Mouse (Mus musculus): ENCODE measurements at regions not wholly inside any gene's neighbourhood (a gene's known extent, or its start where the extent isn't known, plus 50 kb on each side); places are given as distances from the start of the nearest gene placed in this dataset.

DNA sequence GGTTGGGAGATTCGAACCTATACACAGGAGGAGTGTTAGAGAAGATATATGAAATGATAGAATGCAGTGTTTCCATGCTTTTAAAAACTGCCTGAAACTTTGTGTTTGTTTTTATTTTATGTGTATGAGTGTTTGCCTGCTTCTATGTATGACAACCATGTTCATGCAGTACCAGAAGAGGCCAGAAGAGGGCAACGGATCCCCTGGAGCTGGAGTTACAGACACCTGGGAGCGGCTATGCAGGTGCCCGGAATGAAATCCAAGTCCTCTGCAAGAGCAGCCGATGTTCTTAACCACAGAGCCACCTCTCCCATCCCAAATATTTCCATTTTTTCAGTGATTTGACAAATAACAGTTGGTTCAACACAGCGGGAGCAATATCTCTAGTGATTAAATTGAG lies 247.5 kb upstream of the Dio3 start:
- DNase-seq = no peak

DNA sequence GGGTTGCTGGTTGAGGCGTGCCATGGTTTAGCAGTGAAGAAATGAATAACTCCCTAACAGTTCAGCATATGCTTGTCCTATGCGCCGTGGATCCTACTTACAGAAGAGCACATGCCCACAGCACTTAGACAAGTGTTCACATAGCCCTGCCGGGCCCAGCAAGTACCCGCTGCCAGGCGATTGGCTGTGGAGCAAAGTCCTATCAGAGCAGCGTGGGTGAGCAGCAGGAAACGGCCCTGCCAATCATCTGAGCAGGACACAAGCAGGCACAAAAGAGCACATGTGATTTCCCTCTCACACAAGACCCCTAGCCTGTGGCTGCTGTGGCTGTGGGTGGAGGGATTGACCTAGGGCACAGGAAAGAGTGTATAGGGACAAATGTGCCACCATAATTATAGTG lies 243.7 kb upstream of the Dio3 start:
- DNase-seq = no peak

DNA sequence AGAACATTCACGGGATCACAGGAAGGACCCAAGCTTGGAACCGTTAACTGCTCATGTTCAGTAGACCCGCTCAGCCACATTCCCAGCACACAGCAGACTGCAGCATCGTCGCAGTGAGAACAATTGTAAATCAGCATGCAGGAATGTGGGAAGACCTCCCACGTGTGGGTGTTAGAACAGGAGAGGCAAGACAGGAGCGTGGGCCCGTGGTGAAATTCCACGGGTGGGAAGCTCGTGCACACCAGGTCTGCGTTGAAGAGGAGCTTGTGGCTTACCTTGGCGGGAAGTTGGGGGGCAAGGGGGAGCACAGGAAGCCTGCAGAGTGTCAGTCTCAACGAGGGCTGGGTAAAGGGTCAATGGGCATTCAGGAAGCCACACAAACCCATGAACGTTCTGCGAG lies 238.2 kb upstream of the Dio3 start:
- no peak for DNase-seq

DNA sequence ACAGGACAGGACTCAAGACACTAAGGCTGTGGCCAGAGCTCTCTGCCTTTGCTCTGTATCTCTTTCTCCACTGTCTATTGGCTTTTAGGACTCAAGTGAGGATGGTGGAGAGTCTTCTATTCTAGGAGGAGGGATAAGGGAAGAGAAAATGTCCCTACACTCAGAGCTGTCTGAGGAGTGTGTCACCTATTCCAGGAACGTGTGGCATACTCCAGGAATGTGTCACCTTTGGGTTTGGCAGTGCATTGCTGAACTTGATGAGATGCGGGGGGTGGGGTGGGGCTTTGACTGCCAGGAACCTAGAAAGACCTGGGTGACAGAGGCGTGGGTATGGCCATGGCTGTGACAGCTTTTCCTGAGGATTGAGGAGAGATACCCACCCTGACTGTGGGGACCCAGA lies 237.1 kb upstream of the Dio3 start:
- DNase-seq = no peak

DNA sequence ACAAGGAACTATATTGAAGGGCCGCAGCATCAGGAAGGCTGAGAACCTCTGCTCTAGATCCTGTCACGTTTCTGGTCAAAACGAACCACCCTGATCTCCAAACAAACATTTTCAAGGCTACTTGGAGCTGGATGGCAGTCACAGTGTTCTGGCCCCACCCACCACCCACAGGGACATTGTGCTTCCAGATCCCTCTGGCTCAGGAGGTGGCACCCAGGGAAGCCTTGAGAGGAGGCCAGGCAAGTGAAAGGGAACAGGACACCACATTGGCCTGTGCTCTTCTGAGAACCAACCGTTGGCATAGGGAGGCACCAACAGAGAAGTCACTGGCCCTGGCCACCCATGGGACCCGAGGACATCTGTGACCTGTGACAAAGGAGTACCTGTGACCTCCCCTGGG lies 234.6 kb upstream of the Dio3 start:
- DNase-seq = no peak

DNA sequence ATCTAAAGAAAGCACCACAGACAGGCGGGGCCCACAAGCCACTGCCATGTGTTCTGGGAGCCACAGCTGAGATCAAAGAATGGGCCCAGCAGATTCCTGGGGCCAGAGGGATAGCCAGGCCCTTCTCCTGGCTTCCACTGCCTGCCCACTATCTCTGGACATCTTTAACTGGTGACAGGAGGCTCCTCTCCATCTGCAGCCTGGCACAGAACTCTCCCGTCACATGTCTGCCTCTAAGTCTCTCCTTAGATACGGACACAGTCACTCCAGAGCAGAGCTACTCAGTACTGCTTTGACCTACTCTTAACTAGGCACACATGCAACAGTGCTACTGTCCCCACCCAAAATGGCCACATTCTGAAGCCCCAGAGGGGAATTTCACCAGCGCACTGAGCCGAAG lies 234.1 kb upstream of the Dio3 start:
- DNase-seq = no peak

DNA sequence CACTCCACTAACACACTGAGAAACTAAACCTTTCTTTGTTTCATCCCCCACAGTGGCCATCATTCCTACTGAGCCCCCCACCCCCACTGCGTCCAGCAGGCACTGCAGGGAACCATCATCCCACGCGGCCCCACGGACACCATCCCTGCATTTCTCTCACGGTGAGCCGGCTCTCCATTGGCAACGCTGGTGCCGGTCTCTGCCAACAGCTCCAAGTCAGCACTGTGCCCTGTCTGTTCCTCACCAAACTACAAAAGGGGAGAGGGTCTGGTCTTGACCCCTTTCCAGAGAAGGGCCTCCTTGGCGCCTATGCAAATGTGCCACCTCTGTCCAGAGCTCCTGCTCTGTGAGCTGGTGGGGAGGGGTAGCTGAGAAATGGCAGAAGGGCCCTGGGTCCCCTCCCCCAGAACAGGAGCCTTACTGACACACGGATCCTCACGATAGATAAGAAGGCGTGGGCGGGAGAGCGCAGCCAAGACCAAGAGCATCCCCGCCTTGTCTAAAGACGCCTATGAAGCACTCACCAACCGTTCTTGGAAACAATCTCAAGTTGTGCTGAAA lies 233.0 kb upstream of the Dio3 start:
- no peak for DNase-seq

DNA sequence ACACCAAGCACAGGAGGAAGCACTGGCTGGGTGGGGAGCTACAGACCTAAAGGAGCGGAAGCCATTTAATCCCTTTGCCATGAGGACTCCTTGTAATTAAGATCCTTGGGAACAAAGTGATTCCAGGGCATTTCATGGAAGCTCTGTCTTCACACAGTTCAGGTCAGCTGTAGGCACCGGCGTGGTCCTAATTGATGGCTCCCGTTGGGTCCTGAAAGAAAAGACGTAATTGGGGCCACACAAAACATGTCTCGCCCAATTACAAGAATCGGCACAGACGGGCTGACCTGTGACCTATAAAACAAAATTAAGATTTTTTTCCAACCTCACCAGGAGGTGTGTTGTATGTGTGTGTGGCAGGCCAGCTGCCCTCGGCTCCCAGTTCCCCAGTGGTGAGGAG lies 232.3 kb upstream of the Dio3 start:
- DNase-seq = no peak

DNA sequence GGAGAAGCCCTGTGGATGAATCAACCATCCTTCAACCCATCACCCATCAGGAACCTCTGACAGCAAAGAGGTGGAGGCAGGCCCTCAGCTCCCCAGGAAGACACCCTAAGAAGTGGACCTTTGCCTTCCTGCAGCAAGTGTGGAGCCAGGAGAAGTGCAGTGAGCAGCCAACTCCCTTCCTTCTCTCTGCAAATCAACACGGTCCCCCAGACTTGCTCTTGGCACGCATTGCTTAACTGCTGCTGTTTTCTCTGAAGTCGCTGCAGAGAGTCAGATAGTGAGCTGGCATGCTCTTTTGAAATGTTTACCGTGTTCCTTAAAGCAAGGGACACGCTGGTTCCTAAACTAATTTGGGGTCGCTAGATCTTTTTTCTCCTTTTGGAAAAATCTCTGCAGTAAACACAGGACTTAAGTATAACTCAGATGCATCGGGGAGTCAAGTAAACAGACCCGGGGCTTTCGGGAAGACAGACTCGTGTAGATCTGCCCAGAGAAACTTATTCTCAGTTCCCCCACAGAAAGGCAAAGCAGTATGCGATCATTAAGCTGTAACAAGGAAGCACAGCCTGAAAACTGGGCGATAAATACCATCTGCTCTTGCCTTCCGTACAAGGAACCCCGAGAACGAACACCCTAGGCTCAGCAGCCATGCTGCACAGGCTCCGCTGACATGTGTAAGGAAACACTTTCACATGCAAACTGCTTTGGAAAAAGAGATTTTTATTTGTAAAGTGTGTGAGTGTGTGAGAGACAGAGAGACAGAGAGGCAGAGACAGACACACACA lies 231.2 kb upstream of the Dio3 start:
- no peak for DNase-seq

DNA sequence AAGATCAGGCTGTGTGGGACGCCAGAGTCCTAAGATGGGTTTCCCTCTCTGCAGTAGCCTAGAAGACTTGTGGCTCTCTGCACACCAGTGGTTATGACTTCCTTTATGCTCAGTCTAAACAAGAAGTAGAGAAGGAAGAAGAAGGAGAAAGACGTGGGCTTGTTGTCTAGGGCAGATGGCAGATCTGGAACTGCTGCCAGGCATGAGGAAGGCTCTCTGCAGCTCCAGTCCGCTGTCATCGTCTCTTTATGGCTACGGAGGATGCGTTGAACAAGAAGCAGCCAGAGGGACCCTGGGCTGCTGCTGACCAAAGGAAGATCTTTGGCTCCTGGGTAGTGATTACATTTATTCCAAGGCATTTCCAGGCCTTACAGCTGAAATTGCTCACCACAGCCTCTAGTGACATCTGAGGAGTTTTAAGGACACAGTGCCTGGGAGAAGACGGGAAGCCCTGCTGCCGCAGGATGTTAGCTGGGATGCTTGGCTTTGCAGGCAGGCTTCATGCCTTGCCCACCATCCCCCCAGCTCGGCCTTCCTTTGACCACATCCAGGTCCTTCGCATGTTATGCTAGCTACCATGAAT lies 229.6 kb upstream of the Dio3 start:
- DNase-seq = no peak

DNA sequence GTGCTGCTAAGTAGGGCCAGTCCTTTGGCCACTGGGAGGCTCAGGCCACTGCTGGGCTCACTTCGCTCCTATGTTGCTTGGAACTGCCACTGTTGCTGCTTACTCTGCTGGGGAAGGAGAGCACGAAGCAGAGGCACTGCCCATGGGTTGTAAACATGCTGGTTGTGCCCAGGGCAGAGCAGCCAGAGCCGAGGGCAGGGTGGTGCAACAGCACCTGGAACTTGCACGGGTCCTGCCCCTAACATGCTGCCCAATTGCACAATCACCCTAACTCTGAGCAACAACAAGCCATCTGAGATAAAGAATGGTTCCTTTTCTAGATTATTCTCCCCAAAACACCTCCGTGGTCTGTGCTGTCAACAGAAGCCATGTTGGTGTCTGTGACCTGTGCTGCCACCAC lies 219.5 kb upstream of the Dio3 start:
- no peak for DNase-seq

DNA sequence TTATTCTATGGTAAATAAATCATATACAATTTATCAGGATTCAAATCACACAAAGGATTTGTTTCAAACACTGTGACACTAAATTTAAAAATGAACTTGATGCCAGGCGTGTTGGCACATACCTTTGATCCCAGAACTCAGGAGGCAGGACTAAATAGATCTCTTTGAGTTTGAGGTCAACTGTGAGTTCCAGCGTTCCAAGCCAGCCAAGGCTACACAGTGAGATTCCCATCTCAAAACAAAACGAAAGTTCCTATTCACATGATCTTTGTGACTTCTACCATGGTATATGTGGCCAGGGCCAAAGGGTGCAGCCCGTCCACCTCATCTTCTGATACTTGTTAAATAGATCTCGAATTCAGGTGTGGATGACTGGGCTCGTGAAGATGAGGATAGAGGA lies 216.9 kb upstream of the Dio3 start:
- no peak for DNase-seq

DNA sequence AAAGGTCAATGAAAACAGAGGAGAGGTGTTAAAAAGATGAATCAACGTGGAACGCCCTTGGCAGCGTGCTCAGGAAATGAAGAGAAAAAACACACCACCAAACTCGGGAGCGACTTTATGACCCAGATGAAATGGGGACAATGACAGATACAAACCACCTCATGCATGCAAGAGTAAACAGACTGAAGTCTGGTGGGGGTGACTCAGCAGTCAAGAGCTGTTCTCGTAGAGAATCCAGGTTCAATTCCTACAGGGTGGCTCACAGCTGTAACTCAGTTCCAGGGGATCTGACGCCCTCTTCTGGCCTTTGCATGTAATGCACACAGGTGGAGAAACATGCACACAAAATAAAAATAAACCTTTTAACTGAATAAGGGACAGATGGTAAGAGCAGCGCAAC lies 215.9 kb upstream of the Dio3 start:
- DNase-seq = no peak

DNA sequence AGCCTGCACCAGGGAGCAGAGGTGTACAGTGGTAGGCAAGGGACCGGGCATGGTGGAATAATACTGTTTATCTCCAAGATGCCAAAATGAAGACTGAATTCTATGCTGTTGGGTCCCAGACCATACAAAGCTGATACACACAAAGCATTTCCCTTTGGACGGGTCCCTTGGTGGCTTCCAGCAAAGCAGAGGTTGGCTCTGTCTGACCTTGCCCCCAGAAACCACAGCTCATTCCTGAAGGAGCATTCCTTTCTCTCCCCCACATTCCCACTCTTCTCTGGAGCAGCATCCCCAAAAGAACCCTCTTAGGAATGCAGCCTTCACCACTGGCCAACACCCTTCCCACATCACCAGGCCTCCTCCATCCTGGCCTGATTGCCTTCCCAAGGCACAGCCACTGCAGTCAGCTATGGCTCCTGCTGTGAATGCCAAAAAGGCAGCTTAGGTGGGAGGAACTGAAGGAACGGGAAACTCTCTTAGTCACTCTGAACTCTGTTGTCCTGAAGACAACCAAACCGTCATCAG lies 212.4 kb upstream of the Dio3 start:
- no peak for DNase-seq

DNA sequence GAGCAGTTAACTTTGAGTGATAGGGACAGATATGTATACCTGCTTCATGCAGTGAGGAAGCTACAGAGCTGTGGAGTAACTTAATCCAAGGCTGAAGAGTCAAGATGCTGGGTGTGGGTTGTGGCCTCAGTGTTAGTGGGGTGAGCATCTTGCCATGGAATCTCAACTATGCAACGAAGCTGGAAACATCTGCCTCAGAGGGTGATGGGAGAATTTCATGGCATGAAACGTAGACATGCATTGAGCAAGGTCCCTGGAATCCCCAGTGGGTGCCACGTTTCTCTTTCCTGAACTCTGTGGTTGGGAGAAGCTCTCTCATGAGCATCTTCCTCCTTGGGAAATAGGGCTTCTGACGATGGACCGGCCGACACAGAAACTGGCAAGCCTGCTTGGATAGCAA lies 208.4 kb upstream of the Dio3 start:
- DNase-seq = no peak

DNA sequence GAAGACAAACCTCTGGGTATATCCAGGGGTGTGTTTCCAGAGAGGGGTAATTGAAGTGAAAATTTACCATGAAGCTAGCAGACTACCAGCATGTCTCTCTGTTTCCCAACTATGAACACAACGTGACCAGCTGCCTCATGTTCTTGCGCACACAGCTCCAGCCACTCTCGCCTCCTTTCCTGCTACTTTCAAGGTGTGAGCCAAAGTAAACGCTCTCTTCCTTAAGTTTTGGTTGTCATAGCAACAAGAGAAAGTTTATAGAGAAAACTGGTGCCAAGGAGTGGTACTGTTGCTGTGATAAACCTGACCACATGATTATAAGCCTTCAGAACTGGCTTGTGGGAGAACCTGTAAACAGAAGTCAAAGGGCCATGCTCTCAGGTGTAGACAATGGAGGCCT lies 207.0 kb upstream of the Dio3 start:
- peak in 1 of 2 experiments; percentile 47 for DNase-seq

DNA sequence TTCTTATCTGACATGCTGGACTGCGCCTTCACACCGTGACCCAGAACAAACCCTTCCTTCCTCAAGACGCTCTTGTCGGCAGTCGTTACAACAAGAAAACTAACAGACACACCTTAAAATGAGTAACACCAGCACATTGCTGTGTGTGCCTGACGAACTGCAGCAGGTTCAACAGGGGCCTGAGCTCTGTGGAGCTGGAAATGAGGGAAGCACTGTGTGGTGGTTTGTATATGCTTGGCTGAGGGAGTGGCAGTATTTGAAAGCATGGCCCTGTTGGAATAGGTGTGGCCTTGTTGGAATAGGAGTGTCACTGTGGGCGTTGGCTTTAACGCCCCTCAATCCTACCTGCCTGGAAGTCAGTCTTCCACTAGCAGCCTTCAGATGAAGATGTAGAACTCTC lies 203.9 kb upstream of the Dio3 start:
- DNase-seq = no peak

DNA sequence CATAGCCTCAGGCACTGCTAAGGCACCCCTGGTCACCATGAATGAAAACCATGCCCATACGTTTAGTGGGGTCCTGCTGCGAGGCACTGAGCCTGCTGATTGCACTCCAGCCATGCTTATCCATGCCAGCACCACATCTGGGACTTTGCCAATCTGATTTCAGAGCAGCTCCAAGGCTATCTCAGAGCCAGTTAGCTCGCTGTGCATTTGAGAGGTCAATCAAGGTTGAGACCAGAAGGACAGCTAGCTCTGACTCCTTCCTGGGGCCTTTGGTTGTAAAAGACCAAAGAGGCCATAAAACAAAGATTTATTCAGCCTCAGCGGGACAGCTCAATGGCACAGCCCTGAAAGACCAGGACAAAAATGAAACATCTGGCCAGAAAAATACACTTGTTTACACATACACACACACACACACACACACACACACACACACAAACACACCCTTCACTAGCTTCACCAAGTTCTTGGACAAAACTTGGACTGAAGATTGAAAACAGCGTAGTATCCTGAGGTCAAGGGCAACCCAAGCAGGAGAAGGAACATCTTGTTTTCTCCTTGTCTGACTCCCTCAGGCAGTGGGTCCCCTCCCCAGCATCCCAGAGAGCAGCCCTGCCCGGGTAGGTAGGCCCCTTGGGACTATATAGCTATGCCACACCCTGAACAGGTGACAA lies 201.5 kb upstream of the Dio3 start:
- DNase-seq = no peak

DNA sequence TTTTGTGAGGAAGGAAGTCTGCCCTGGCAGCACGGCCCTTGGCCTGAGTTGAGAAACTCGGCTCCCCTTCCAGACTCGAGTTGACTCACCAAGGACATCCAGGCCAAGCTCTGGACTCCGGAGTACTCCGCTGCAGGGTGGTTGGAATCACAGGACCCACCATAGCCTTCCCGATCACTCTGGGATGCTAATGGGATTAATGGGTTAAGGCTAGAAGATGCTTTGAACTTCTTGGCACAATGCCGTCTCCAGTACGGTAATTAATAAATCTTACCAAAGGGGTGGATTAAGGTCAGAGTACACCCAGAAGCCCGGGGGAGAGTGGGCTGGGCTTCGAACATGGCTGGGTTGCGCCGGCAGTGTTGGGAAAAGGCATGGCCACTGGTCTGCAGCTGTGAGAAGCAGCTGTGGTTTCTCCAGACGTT lies 200.8 kb upstream of the Dio3 start:
- DNase-seq = peak in 1 of 2 experiments; percentile 46

DNA sequence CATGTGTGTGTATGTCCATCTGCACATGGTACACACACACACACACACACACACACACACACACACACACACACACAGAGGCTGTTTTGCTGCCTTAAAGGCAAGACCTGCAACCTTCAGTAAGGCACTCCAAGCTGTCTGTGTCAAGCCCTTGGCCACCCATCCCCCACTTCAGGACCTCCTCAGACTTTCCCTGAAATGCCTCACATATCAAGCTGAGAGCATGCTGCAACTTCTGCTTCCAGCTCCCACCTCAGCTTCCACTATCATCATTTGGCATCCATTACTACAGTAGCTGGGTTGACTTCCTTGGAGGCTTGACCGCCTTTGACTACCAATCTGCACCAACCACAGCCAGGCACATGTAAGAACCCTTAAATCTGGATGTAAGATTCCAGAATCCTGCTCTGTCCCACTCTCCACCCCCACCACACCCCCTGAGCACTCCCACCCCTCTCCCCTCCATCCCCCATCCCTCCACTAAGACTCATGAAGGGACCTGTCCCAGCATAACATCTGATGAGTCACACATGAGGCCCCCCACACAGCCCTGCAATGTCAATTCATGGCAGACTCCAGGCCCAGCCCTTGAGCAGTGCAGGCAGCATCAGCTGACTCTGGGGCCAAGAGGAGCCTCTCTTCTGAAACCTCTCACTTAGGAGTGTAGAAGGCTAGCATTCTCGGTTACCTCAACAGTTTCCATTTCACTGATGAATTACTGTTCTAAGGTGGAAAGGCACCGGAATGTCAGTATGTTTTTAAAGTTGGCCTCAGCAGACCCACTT lies 196.8 kb upstream of the Dio3 start:
- DNase-seq = no peak

DNA sequence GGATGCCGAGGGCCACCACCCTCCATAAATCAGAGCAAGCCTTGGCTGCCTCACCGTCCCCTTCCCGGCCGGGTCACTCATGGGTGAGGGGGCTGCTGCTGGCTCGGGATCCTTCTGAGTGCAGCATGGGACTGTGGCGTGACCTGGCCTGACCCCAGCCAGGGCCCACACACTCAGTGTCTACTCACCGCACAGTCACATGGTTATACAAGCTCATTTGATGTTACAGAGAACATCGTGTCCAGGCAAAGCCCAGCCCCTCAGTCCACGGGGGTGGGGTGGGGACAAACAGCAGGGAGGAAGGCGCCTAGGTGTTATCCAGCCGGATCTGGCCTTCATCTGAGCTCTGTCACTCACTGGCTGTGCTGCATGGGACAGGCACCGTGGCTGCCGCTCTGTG lies 195.9 kb upstream of the Dio3 start:
- DNase-seq = no peak

DNA sequence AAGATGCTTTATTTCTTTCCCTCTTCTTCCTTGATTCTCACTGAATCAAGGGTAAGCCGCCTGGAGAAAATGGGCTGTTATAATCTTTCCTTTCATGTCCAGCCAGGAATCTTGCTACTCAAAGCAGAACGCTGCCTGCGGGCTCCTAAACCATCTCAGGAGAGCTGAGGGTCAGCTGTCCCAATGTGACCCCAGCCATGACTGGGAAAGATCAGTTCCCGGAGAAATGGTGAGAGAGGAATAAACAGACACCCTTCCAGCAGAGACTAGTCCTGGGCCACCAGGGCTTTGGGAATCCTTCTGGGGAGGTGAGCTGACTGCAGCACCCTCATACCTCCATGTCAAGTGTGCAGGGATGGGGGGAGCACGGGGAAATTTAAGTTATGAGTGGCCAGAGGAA lies 195.4 kb upstream of the Dio3 start:
- no peak for DNase-seq

DNA sequence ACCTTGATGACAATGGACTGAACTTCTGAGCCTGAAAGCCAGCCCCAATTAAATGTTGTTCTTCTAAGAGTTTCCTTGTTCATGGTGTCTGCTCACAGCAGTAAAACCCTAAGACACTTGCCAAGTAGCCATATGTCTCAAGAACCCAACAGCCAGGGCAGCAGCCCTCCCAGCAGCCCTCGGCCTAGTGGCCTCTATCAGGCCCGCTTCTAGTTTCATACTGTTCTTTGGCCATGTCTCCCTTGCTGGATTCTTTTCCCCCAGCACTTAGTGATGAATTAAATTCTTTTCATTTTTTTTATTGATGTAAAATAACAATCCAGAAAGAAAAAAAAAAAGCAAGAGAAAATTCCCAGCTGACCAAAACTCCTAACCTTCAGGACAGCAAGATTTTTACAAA lies 191.9 kb upstream of the Dio3 start:
- DNase-seq = peak in 1 of 2 experiments; percentile 42
